Mouse (Mus musculus) layer of hippocampus, postnatal 10 days (tissue): ENCODE results near the gene Dexi. TPM values are rescaled to one million over a fixed set of nuclear protein-coding genes. Genes with fewer than 3 reads are reported as not detected.

ENCODE experiments used
- DNase-seq, 2 experiments: peaks; one replicate each; pipeline ENCODE4 v3.0.0; 2021; ENCODE audit warnings: low spot score in 2 of 2
- total RNA-seq, 2 experiments: library from RNA; stranded (reverse); gene quantifications; 2 replicates each; pipeline ENCODE4 v1.2.3; 2021

Gene Dexi
- total RNA-seq, 2 experiments from 2014 or later = 33.0 to 35.5 TPM

GRCm38 (mm10) chr16:10454583-10454974 is 88.3 kb downstream of the Dexi start:
- DNase-seq = no peak

- no peak for DNase-seq
Observed at GRCm38 (mm10) chr16:10453872-10454582, 88.8 kb downstream of the Dexi start.

Other genes with a start within 250 kb of the Dexi start
- 10 to 100 TPM; 42.3 to 43.0 TPM for gene Emp2, start 229.1 kb downstream of the Dexi start, total RNA-seq
- gene Tekt5, start 147.6 kb downstream of the Dexi start, total RNA-seq = 1 to 10 TPM; 6.2 to 8.4 TPM
- 10 to 100 TPM; 12.5 to 15.6 TPM for gene Nubp1, start 131.1 kb downstream of the Dexi start, total RNA-seq
- gene Tvp23a, start 95.7 kb downstream of the Dexi start, total RNA-seq = 10 to 100 TPM; 37.9 to 42.0 TPM
- gene Ciita, start 63.0 kb downstream of the Dexi start, total RNA-seq = under 1 TPM; 0.07 to 0.16 TPM
- gene Clec16a, start 2.3 kb upstream of the Dexi start, total RNA-seq = 10 to 100 TPM; 66.8 to 71.6 TPM
- 1 to 10 TPM; 1.3 to 1.5 TPM for gene Socs1, start 242.5 kb upstream of the Dexi start, total RNA-seq
- not detected for gene Tnp2, start 245.6 kb upstream of the Dexi start, total RNA-seq
- not detected for gene Prm3, start 247.9 kb upstream of the Dexi start, total RNA-seq